Mouse (Mus musculus) MEL (cell line): ENCODE data around the gene Gm13288.
"Not testable (repeated sequence)": the region's sequence is repeated elsewhere in the genome, so short reads cannot be mapped to it uniquely, and the experiment has no call there.

Experiments
- CTCF ChIP-seq, 3 experiments: IDR thresholded peaks in 2 of 3; conservative IDR thresholded peaks in 1 of 3; 2 replicates each; pipeline ENCODE4 v1.5.1; 2011 to 2012; ENCODE audit warnings: low read length in 3 of 3, low read depth in 2 of 3, mild to moderate bottlenecking in 2 of 3, improper control_type of control experiment in 1 of 3, inconsistent platforms in 1 of 3, mixed read lengths in 1 of 3, moderate library complexity in 1 of 3; ENCODE audit not compliant: control insufficient read depth in 1 of 3, insufficient read depth in 1 of 3, poor library complexity in 1 of 3, severe bottlenecking in 1 of 3
- E2F4 ChIP-seq: IDR thresholded peaks from 2 replicates; pipeline ENCODE4 v1.6.1; 2011; ENCODE audit warnings: low read depth, low read length, improper control_type of control experiment, borderline replicate concordance
- EP300 ChIP-seq, 2 experiments: IDR thresholded peaks; 2 replicates each; pipeline ENCODE4 v1.6.1; 2011; ENCODE audit warnings: improper control_type of control experiment in 2 of 2, low read length in 2 of 2, low read depth in 1 of 2, mild to moderate bottlenecking in 1 of 2
- HCFC1 ChIP-seq: IDR thresholded peaks from 2 replicates; pipeline ENCODE4 v1.6.1; 2012; ENCODE audit warnings: low read depth, mild to moderate bottlenecking, inconsistent platforms, low read length, improper control_type of control experiment, moderate library complexity
- MAFK ChIP-seq: IDR thresholded peaks from 2 replicates; pipeline ENCODE4 v1.6.1; 2011; ENCODE audit warnings: low read depth, mild to moderate bottlenecking, low read length, improper control_type of control experiment, borderline replicate concordance
- USF1 ChIP-seq: IDR thresholded peaks from 2 replicates; pipeline ENCODE4 v1.6.1; 2014; ENCODE audit warnings: low read depth, mild to moderate bottlenecking, inconsistent platforms, low read length, improper control_type of control experiment, moderate library complexity
- ZKSCAN1 ChIP-seq: IDR thresholded peaks from 2 replicates; pipeline ENCODE4 v1.6.1; 2012; ENCODE audit warnings: low read depth, mild to moderate bottlenecking, inconsistent platforms, low read length, improper control_type of control experiment, moderate library complexity
- ZNF384 ChIP-seq: IDR thresholded peaks from 2 replicates; pipeline ENCODE4 v1.6.1; 2012; ENCODE audit warnings: low read depth, mild to moderate bottlenecking, inconsistent platforms, low read length, improper control_type of control experiment

GRCm38 (mm10) chr4:88805761-88806160 lies 430 bp downstream of the Gm13288 start:
- not testable (repeated sequence) for TF ChIP-seq MAFK; ZNF384; ZKSCAN1; E2F4; EP300 (IDR thresholded peaks at IDR 0.05; ENCODE audit: low read depth in 1 of 2, low read length in 2 of 2); HCFC1; CTCF (IDR thresholded peaks at IDR 0.05 in 2 of 3, conservative IDR thresholded peaks at IDR 0.05 in 1 of 3; ENCODE audit: control insufficient read depth in 1 of 3, insufficient read depth in 1 of 3, low read depth in 2 of 3, low read length in 3 of 3, poor library complexity in 1 of 3, severe bottlenecking in 1 of 3); USF1
